Mouse (Mus musculus): ENCODE measurements around the gene Sbno1.

Sbno1 gene

DNA sequence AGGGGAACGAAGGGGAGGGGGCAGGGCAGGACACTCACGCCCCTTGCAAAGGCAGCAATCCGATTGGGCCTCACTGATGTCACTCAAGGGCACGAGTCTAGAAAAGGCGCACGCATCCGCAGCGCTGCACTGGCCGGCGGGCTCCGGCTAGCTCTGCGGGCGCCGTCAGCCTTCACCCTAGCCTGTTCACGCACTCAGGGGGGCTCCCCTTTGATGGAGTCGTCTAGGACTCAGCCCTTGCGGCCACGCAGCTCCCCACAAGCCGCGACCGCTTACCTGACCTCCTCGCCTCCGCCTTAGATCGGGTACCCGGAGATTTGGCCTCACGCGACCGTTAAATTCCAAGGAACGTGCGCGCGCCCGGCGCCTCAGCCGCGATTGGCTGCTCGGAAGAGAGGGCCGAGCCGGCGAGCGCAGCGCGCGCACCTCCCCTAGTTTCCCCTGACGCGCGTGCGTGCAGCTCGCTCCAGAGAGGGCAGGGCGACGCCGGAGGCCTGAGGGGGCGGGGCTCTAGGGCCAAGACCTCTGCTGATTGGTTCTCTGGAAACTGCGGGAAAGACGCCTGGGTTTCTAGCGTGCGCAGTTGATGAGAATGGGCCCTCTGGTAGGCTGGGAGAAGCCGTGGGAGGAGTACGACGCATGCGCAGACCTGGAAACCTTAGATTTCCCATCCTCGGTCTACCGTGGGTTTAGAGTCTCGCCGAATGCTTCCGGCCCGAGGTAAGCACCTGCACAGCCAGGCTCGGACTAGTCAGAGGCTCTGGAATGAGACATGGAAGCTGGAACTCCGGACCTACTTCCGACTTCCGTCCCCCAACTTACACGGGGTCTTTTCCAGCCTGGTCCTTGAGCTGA is 98.1 kb downstream of the Sbno1 start, which contains the start of the genes Mphosph9 and 2810006K23Rik:
Mphosph9 (minus strand) TSS at position 463 of the 855 bp plus-strand sequence.
2810006K23Rik (plus strand) TSS at position 580 of the 855 bp plus-strand sequence.
- DNase-seq = peak; percentile 99 to 100

DNA sequence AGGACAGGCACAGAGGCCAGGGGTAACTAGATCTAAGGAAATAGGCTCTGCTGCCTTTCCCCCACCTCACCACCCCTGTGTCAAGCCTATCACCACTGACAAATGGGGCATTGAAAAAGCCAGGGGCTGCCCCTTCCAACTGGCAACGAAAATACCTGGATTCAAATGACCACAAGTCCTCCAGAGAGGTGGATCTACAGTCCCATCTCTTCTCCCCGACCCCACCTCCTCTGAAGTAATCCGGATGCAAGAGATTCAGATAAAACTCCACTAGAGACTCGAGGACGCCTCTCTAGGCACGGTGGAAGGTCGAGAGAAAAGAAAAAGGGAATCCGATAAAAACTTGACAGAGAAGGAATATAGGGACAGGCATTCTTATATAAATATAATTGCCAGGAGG is 99.0 kb downstream of the Sbno1 start:
- no peak for DNase-seq
